Mouse (Mus musculus): Measurements from ENCODE around the gene Tgif2. TPM values are rescaled to one million over a fixed set of nuclear protein-coding genes. Genes with fewer than 3 reads are reported as not detected.
A peak's percentile ranks its signal among the peaks of the same experiment; 100 is the strongest.

Gene Tgif2
- total and polyA plus RNA-seq, 2 experiments from 2014 or later = 9.3 to 13.7 TPM

DNA sequence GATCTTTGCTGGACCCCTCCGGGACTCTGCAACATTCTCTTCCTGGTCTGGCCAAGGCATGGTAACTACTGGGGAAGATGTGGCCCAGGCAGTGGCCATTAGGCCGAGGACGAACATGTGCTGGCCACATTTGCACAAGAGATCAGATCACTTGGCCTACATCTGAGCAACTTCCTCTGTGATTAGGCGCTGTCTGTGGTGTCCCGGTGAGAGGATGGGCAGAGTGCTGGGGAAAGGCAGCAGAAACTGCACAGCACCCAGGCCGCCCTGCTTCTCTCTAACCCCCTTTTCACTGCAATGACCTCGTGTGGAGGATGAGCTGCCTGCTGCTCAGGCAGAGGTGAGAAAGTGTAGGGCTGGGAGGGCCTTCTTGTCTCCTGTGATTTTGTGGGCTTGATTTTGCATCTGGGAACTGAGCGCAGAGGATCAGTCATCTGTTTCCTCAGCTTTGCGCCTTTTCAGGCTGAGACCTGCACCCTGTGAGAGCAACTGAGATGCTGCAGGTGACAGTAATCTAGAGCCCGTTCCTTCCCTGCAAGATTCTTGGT, 46.4 kb downstream of the Tgif2 start:
- H3K27ac ChIP-seq (ENCODE audit: low read depth, low read length) = no peak overlapping the region
- no peak overlapping the region for H3K9ac ChIP-seq
- H3K4me2 ChIP-seq (ENCODE audit: low read depth) = no peak overlapping the region
- no peak overlapping the region for H3K4me3 ChIP-seq (ENCODE audit: low read depth, low read length)
- no peaks in the 10 kb centered on the region for H3K4me1 ChIP-seq (ENCODE audit: insufficient read depth)
- DNase-seq (no peak), ATAC-seq (no peak)
- WGBS = 87% methylated on average over 10 of the region's 10 CpGs
- H3K36me3 ChIP-seq (ENCODE audit: insufficient read depth) = no peaks in the 10 kb centered on the region
- H3K9me3 ChIP-seq (ENCODE audit: low read length) = no peaks in the 10 kb centered on the region
- no peak for TF ChIP-seq CTCF (IDR thresholded peaks at IDR 0.05; ENCODE audit: low read depth)
- no peaks in the 10 kb centered on the region for H3K27me3 ChIP-seq (ENCODE audit: insufficient read depth, low read length)

DNA sequence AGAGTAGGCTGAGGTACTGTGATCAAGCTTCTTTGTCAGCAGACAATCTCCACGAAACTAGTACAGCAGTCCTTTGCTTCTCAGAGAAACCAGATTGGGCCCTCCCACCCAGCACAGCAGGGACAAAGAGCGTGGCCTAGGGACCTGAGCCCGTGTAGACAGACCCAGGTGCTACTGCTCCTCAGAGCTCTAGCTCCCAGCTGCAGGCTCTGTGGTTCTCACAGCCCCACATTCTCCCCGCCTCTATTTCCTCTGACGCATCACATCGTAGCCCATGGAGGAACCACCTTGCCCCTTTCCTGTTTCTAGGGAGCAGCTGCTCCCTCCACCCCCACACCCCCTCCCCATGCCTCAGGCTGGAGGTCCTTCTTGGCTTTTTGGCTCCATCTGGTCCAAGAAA, 47.2 kb downstream of the Tgif2 start, which contains the start of gene Sla2:
Gene Sla2 (minus strand): TSS at position 176 of the 400 bp plus-strand sequence.
- no peak for ATAC-seq

DNA sequence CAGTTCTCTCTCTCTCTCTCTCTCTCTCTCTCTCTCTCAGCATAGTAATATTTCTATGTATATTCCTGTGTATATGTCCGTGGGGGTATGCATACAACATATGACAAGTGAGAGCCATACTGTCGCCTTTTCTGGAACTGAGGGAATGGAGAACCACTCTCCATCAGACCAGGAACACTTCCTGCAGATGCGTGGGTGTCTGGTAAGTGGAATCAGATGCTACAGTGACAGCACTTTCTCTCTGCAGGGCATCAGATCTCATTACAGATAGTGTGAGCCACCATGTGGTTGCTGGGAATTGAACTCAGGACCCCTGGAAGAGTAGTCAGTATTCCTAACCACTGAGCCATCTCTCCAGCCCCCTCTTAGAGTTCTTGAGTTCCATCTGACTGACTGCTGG, 48.7 kb downstream of the Tgif2 start:
- WGBS = 75% methylated on average over 3 of the region's 3 CpGs
- Histone ChIP-seq H3K9ac (no peak overlapping the region), H3K27me3 (ENCODE audit: insufficient read depth, low read length) (no peaks in the 10 kb centered on the region), H3K9me3 (ENCODE audit: low read length) (no peaks in the 10 kb centered on the region), H3K4me1 (ENCODE audit: insufficient read depth) (no peaks in the 10 kb centered on the region), H3K4me3 (ENCODE audit: low read depth, low read length) (no peak overlapping the region), H3K4me2 (ENCODE audit: low read depth) (no peak overlapping the region), H3K36me3 (ENCODE audit: insufficient read depth) (no peaks in the 10 kb centered on the region), H3K27ac (ENCODE audit: low read depth, low read length) (no peak overlapping the region)
- no peak for ATAC-seq
- DNase-seq = no peak
- TF ChIP-seq CTCF (IDR thresholded peaks at IDR 0.05; ENCODE audit: low read depth) = no peak

More for the DNA sequence above, 47.2 kb downstream of the Tgif2 start, which contains the start of gene Sla2:
- no peak for TF ChIP-seq CTCF (IDR thresholded peaks at IDR 0.05; ENCODE audit: low read depth)
- no peak for DNase-seq
- Histone ChIP-seq H3K9ac (no peak within 1 kb of the TSS), H3K27me3 (ENCODE audit: insufficient read depth, low read length) (no peaks in the 10 kb centered on the region), H3K27ac (ENCODE audit: low read depth, low read length) (no peak within 1 kb of the TSS), H3K4me2 (ENCODE audit: low read depth) (no peak within 1 kb of the TSS), H3K9me3 (ENCODE audit: low read length) (no peaks in the 10 kb centered on the region), H3K4me1 (ENCODE audit: insufficient read depth) (no peaks in the 10 kb centered on the region), H3K36me3 (ENCODE audit: insufficient read depth) (no peaks in the 10 kb centered on the region), H3K4me3 (ENCODE audit: low read depth, low read length) (no peak within 1 kb of the TSS)
- 71% methylated on average over 6 of the region's 6 CpGs for WGBS

DNA sequence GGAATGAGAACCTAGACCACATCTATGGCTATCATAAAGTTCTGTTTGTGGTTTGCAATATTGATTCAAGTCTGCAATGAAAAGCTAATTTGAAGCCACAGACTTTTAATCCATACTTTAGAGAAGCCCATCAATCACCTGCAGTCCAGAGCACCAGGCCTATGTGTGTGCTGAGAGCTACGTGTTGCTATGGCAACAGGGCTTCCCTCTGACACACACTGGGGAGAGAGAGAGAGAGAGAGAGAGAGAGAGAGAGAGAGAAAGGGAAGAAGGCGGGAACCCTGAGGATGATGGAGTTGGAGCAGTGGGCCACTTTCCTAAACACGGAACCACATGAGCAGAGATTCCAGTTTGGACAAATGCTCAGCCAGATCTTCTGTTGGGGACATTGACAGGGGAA, 52.4 kb downstream of the Tgif2 start:
- 14% methylated on average over 3 of the region's 3 CpGs for WGBS
- ATAC-seq (peak; percentile 70; the same call in 1 of the 2 replicates), DNase-seq (peak; percentile 55)
- Histone ChIP-seq H3K4me3 (ENCODE audit: low read depth, low read length) (no peak overlapping the region), H3K27ac (ENCODE audit: low read depth, low read length) (no peak overlapping the region), H3K9me3 (ENCODE audit: low read length) (no peaks in the 10 kb centered on the region), H3K9ac (no peak overlapping the region), H3K27me3 (ENCODE audit: insufficient read depth, low read length) (no peaks in the 10 kb centered on the region), H3K4me1 (ENCODE audit: insufficient read depth) (no peaks in the 10 kb centered on the region), H3K4me2 (ENCODE audit: low read depth) (no peak overlapping the region), H3K36me3 (ENCODE audit: insufficient read depth) (no peaks in the 10 kb centered on the region)
- TF ChIP-seq CTCF (IDR thresholded peaks at IDR 0.05; ENCODE audit: low read depth) = no peak

DNA sequence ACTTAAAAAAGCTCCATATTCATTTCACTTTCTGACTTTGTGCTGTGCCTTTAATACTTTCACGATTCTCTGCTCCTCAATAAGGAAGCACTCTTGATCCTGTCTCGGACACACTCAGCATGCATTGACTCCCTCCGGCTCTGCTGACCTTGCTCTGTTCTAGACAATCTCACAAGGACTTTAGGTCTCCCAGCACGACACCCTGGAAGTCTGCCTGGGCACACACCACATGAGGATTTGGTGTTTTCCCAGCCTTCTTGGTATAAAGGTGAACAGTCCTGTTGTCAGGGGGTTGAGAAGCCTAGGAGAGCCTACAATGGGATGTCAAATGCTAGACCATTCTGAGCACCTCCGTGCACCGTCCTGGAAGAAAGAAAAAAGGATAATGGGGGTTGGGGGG, 53.0 kb downstream of the Tgif2 start:
- Histone ChIP-seq H3K9ac (no peak overlapping the region), H3K27me3 (ENCODE audit: insufficient read depth, low read length) (no peaks in the 10 kb centered on the region), H3K27ac (ENCODE audit: low read depth, low read length) (no peak overlapping the region), H3K4me2 (ENCODE audit: low read depth) (no peak overlapping the region), H3K36me3 (ENCODE audit: insufficient read depth) (no peaks in the 10 kb centered on the region), H3K4me1 (ENCODE audit: insufficient read depth) (no peaks in the 10 kb centered on the region), H3K9me3 (ENCODE audit: low read length) (no peaks in the 10 kb centered on the region), H3K4me3 (ENCODE audit: low read depth, low read length) (no peak overlapping the region)
- no peak for ATAC-seq
- 60% methylated on average over 6 of the region's 6 CpGs for WGBS
- no peak for TF ChIP-seq CTCF (IDR thresholded peaks at IDR 0.05; ENCODE audit: low read depth)
- no peak for DNase-seq

DNA sequence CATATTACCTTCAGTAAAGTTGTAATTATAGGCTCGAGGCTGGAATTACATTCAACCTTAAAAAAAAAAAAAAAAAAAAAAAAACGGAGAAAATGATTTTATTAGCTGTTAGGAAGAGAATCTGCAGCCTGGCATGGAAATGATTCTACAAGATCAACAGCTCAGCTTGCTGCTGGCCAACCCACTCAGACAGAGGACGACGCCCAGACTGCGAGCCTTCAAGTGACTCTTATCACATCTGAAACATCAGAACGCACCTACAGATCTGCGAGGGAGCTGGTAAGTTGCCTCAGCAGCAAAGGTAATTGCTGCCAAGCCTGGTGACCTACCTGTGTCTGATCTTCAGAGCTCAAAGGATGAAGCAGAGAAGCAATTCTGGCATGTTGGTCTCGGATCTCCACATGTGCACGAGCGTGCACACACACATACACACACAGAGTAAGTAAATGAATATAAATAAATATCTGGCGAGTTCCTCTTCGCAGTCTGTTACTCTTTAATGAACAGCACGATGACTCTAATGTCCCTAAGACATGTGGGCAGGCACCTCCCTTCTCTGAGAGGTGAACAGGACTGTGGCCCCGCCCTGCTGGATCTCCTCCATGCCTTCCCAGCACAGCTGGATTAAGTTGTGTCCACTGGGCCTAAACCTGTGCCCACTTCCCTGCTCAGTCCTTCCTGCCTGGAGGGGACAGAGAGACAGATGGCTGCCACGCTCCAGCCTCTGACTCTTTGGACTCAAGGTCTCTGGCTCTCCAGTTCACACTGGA, 54.9 kb downstream of the Tgif2 start:
- Histone ChIP-seq H3K4me1 (ENCODE audit: insufficient read depth) (peaks cover 5% of the 10 kb centered on the region; the same call in 1 of the 2 replicates), H3K27ac (ENCODE audit: low read depth, low read length) (no peak overlapping the region), H3K36me3 (ENCODE audit: insufficient read depth) (no peaks in the 10 kb centered on the region), H3K9ac (no peak overlapping the region), H3K4me2 (ENCODE audit: low read depth) (no peak overlapping the region), H3K4me3 (ENCODE audit: low read depth, low read length) (no peak overlapping the region), H3K9me3 (ENCODE audit: low read length) (no peaks in the 10 kb centered on the region), H3K27me3 (ENCODE audit: insufficient read depth, low read length) (no peaks in the 10 kb centered on the region)
- ATAC-seq = no peak
- no peak for DNase-seq
- WGBS = 80% methylated on average over 15 of the region's 15 CpGs
- no peak for TF ChIP-seq CTCF (IDR thresholded peaks at IDR 0.05; ENCODE audit: low read depth)

DNA sequence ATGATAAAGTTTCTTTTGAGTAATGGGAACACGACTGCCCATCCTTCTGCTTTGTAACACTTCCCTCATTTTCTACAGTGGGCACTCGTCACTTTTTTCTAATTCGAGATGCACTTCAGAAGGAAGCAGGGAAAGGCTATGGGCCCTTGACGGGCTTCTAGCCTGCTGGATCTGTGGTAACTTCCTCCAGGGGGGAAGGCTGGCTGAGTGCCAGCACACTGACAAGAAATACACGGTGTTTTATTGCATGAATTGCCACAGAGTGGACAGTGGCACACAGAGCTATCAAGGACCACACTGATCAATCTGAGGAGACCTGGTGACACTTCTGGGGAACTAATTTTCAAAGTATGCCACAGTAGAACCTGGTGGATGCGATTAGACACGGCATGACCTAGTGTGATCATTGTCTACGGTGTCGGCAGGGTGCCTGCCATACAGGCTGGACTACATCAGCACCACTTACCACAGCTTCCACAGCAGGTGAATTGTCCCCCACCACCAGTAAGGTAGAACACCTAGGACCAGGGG, 56.6 kb downstream of the Tgif2 start:
- TF ChIP-seq CTCF (IDR thresholded peaks at IDR 0.05; ENCODE audit: low read depth) = no peak
- H3K27me3 ChIP-seq (ENCODE audit: insufficient read depth, low read length) = no peaks in the 10 kb centered on the region
- no peak overlapping the region for H3K9ac ChIP-seq
- H3K4me1 ChIP-seq (ENCODE audit: insufficient read depth) = peaks cover 5% of the 10 kb centered on the region; the same call in 1 of the 2 replicates
- no peak overlapping the region for H3K4me2 ChIP-seq (ENCODE audit: low read depth)
- H3K36me3 ChIP-seq (ENCODE audit: insufficient read depth) = no peaks in the 10 kb centered on the region
- H3K9me3 ChIP-seq (ENCODE audit: low read length) = no peaks in the 10 kb centered on the region
- H3K4me3 ChIP-seq (ENCODE audit: low read depth, low read length) = no peak overlapping the region
- no peak overlapping the region for H3K27ac ChIP-seq (ENCODE audit: low read depth, low read length)
- WGBS = 65% methylated on average over 9 of the region's 9 CpGs
- DNase-seq (no peak), ATAC-seq (no peak)
